Mouse (Mus musculus) midbrain, embryonic 15.5 days (tissue): ENCODE measurements around the gene Adk. TPM values are rescaled to one million over a fixed set of nuclear protein-coding genes. Genes with fewer than 3 reads are reported as not detected.
"Not testable (repeated sequence)": the region's sequence is repeated elsewhere in the genome, so short reads cannot be mapped to it uniquely, and the experiment has no call there.

Source experiments
- ATAC-seq: fragments of 200-750 bp; cut with Nextera tagmentation; replicated peaks from 2 replicates; pipeline ENCODE4 v1.8.0; 2017; ENCODE audit warnings: moderate TSS enrichment
- H3K27ac ChIP-seq: fragments of 300-500 bp; sonication (generic); 2 replicates; pipeline ENCODE4 v1.5.1; 2015; ENCODE audit warnings: mild to moderate bottlenecking, inconsistent platforms
- H3K27me3 ChIP-seq: fragments of 300-500 bp; sonication (generic); replicated peaks from 2 replicates; pipeline ENCODE4 v1.6.1; 2015; ENCODE audit warnings: inconsistent platforms
- H3K36me3 ChIP-seq: fragments of 300-500 bp; sonication (generic); replicated peaks from 2 replicates; pipeline ENCODE4 v1.6.1; 2015; ENCODE audit warnings: inconsistent platforms
- H3K4me1 ChIP-seq: fragments of 300-500 bp; sonication (generic); 2 replicates; pipeline ENCODE4 v1.6.1; 2015; ENCODE audit warnings: inconsistent platforms
- H3K4me2 ChIP-seq: fragments of 300-500 bp; sonication (generic); 2 replicates; pipeline ENCODE4 v1.6.1; 2015; ENCODE audit warnings: inconsistent platforms, mild to moderate bottlenecking, moderate library complexity
- H3K4me3 ChIP-seq: fragments of 300-500 bp; sonication (generic); 2 replicates; pipeline ENCODE4 v1.5.1; 2015; ENCODE audit warnings: mild to moderate bottlenecking, inconsistent platforms
- H3K9ac ChIP-seq: fragments of 300-500 bp; sonication (generic); 2 replicates; pipeline ENCODE4 v1.6.1; 2015; ENCODE audit warnings: mild to moderate bottlenecking, inconsistent platforms
- H3K9me3 ChIP-seq: fragments of 300-500 bp; sonication (generic); 2 replicates; pipeline ENCODE4 v1.6.1; 2016; ENCODE audit warnings: inconsistent platforms
- WGBS: fragments of 180-500 bp; shearing (Covaris S2); methylation state at CpG from one replicate; pipeline ENCODE4 v1.1.7; 2015; ENCODE audit warnings: mixed read lengths; 5-methylcytosine and 5-hydroxymethylcytosine counted together
- polyA plus RNA-seq: library from polyadenylated mRNA; unstranded; fragments of >200 nt; fragmentation: Nextera tagmentation; extraction: Ambion mirVana; gene quantifications from 2 replicates; pipeline ENCODE4 v1.2.1, GENCODE M21; 2015

Adk gene
- polyA plus RNA-seq, 1 experiment from 2014 or later = 34.8 TPM

DNA sequence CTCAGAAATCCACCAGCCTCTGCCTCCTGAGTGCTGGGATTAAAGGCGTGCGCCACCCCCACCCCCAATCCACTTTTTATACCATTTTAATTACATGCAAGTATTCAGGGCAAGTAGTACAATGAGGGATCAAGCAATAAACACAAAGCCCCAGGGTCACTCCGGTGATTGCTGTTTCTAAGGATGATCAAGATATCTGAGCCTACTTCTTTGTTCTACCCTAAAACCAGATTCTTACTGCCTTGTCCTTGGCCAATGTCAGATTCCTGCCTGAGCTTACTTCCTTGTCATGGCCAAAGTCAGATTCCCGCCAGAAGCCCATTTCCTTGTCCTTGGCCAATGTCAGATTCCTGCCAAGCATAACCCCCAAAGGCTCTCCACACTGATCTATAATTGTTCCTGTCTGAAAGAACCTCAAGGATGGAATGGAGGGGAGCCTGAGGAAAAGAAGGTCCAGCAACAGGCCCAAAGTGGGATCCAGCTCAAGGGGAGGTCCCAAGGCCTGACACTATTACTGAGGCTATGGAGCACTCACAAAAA is 422.3 kb downstream of the Adk start:
- H3K27me3 ChIP-seq, H3K9me3 ChIP-seq, H3K9ac ChIP-seq, H3K4me3 ChIP-seq, H3K36me3 ChIP-seq, H3K4me1 ChIP-seq, H3K27ac ChIP-seq, H3K4me2 ChIP-seq, ATAC-seq: not testable (repeated sequence)
- 79% methylated on average over 4 of the region's 4 CpGs for WGBS

GRCm38 (mm10) chr14:21477181-21477580 is 424.8 kb downstream of the Adk start:
- ATAC-seq = no peak
- WGBS = 100% methylated on average over 2 of the region's 2 CpGs

GRCm38 (mm10) chr14:21479566-21479965 is 427.2 kb downstream of the Adk start:
- 93% methylated on average over 8 of the region's 8 CpGs for WGBS
- H3K27me3 ChIP-seq = no peaks in the 10 kb centered on the region
- H3K4me3 ChIP-seq = no peak overlapping the region
- H3K27ac ChIP-seq = no peak overlapping the region
- H3K4me1 ChIP-seq = no peaks in the 10 kb centered on the region
- H3K36me3 ChIP-seq = no peaks in the 10 kb centered on the region
- ATAC-seq = no peak
- H3K9ac ChIP-seq = no peak overlapping the region
- no peaks in the 10 kb centered on the region for H3K9me3 ChIP-seq
- H3K4me2 ChIP-seq = no peak overlapping the region

More at GRCm38 (mm10) chr14:21477181-21477580, 424.8 kb downstream of the Adk start:
- Histone ChIP-seq H3K27ac (no peak overlapping the region), H3K27me3 (no peaks in the 10 kb centered on the region), H3K9ac (no peak overlapping the region), H3K4me3 (no peak overlapping the region), H3K4me1 (no peaks in the 10 kb centered on the region), H3K4me2 (no peak overlapping the region), H3K9me3 (no peaks in the 10 kb centered on the region), H3K36me3 (no peaks in the 10 kb centered on the region)

DNA sequence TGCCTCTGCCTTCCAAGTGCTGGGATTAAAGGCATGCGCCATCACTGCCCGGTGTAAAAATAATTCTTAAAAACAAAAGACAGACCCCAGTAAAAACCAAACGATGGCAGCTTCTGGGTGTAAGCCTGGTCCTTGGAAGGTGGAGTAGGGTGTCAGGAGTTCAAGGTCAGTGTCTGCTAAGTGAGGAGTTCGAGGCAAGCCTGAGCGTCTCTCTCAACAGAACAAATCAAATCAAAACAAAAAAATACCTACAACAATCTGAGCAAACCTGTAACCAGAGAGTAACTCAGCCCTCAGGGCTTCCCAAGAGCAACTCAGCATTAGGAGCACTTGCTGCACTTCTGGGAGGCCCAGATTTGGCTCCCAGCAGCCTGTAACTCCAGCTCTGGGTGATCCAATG is 427.8 kb downstream of the Adk start:
- Histone ChIP-seq H3K4me3 (no peak overlapping the region), H3K9ac (no peak overlapping the region), H3K36me3 (no peaks in the 10 kb centered on the region), H3K27me3 (no peaks in the 10 kb centered on the region), H3K4me1 (no peaks in the 10 kb centered on the region), H3K27ac (no peak overlapping the region), H3K4me2 (no peak overlapping the region), H3K9me3 (no peaks in the 10 kb centered on the region)
- ATAC-seq = no peak
- WGBS = 90% methylated on average over 5 of the region's 5 CpGs

DNA sequence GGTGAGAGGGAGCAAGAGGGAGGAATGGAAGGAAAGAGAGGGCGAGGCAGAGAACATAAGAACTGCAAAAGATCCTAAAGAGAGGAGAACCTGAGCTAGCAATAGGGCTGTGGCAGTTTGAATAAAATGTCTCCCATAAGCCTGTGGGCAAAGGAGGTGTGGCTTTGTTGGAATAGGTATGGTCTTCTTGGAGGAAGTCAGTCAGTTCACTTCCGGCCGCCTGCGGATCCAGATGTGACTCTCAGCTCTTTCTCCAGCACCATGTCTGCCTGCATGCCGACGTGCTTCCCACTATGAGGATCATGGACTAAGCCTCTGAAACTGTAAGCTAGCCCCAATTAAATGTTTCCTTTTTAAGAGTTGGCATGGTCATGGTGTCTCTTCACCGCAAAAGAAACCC is 428.9 kb downstream of the Adk start, which contains the start of gene Kat6b:
Gene Kat6b, plus strand, starts transcription at position 204 of the 400 bp plus-strand sequence.
- Histone ChIP-seq H3K9me3 (no peaks in the 10 kb centered on the region), H3K9ac (no peak within 1 kb of the TSS), H3K4me2 (no peak within 1 kb of the TSS), H3K27ac (no peak within 1 kb of the TSS), H3K36me3 (no peaks in the 10 kb centered on the region), H3K4me3 (no peak within 1 kb of the TSS), H3K4me1 (no peaks in the 10 kb centered on the region), H3K27me3 (no peaks in the 10 kb centered on the region)
- 91% methylated on average over 7 of the region's 7 CpGs for WGBS
- ATAC-seq = no peak

DNA sequence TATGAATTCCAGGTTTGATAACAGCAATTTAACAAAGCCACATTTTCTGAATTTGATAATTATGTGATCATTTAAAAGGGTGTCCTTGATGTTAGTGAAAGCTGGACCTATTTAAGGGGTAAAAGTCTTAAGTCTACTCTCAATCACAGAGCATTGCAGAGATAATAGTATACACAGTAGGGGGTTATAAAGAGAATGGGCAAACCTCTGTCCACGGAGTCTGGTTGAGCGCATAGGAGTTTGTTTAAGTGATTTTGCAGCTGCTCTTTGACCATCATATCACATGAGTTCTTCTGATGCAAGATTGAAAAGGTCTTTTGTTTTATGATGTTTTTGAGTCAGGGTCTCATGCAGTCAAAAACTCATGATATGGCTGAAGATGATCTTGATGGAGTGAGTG is 431.8 kb downstream of the Adk start:
- no peak overlapping the region for H3K9ac ChIP-seq
- no peak overlapping the region for H3K27ac ChIP-seq
- H3K9me3 ChIP-seq = no peaks in the 10 kb centered on the region
- 0 out of 2 replicates have a peak, but pooled peaks cover 4% of the 10 kb centered on the region for H3K4me1 ChIP-seq
- ATAC-seq = no peak
- no peak overlapping the region for H3K4me2 ChIP-seq
- no peaks in the 10 kb centered on the region for H3K27me3 ChIP-seq
- H3K36me3 ChIP-seq = no peaks in the 10 kb centered on the region
- 72% methylated on average over 2 of the region's 2 CpGs for WGBS
- no peak overlapping the region for H3K4me3 ChIP-seq

- Histone ChIP-seq H3K27ac (no peak overlapping the region), H3K4me1 (0 out of 2 replicates have a peak, but pooled peaks cover 5% of the 10 kb centered on the region), H3K4me3 (no peak overlapping the region), H3K27me3 (no peaks in the 10 kb centered on the region), H3K9me3 (no peaks in the 10 kb centered on the region), H3K36me3 (no peaks in the 10 kb centered on the region), H3K9ac (no peak overlapping the region), H3K4me2 (no peak overlapping the region)
- no peak for ATAC-seq
- 96% methylated on average over 10 of the region's 10 CpGs for WGBS
These were observed 432.3 kb downstream of the Adk start for GRCm38 (mm10) chr14:21484693-21485092.

DNA sequence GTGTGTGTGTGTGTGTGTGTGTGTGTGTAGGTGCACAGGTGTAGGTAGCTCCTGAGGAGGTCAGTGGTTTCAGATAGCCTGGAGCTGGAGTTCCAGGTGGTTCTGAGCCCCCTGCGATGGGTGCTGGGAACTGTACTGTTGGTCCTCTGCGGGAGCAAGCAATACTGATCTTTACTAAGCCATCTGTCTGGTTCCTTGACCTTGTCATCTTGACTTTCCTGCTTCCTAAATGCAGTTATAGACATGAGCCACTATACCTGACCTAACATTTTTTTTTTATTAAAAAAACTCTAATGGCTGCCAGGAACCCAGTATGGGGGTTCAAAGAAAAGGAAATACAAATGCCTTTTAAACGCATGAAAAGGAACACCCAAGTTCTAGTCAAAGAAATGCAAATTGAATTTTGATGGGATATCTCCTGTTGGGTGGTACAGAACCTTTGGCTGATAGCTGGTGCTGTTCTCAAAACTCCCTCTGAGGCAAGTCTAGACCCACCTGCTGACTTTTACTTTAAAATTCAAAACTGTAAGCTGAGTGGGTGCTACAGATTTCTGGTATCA is 433.7 kb downstream of the Adk start:
- WGBS = 93% methylated on average over 3 of the region's 3 CpGs
- Histone ChIP-seq H3K36me3 (no peaks in the 10 kb centered on the region), H3K9me3 (no peaks in the 10 kb centered on the region), H3K4me3 (no peak overlapping the region), H3K9ac (no peak overlapping the region), H3K27me3 (no peaks in the 10 kb centered on the region), H3K4me2 (no peak overlapping the region), H3K4me1 (0 out of 2 replicates have a peak, but pooled peaks cover 5% of the 10 kb centered on the region), H3K27ac (no peak overlapping the region)
- no peak for ATAC-seq

GRCm38 (mm10) chr14:21487135-21487534 is 434.8 kb downstream of the Adk start:
- not testable (repeated sequence) for H3K27ac ChIP-seq, H3K4me1 ChIP-seq, H3K4me2 ChIP-seq, H3K9me3 ChIP-seq, H3K27me3 ChIP-seq, H3K36me3 ChIP-seq, ATAC-seq, H3K9ac ChIP-seq, H3K4me3 ChIP-seq
- 92% methylated on average over 2 of the region's 2 CpGs for WGBS

GRCm38 (mm10) chr14:21488426-21489115 is 436.2 kb downstream of the Adk start:
- not testable (repeated sequence) for H3K4me3 ChIP-seq, H3K36me3 ChIP-seq, H3K4me2 ChIP-seq, H3K4me1 ChIP-seq, H3K9me3 ChIP-seq, H3K9ac ChIP-seq, ATAC-seq, H3K27me3 ChIP-seq
- H3K27ac ChIP-seq = 0 out of 2 replicates have a peak overlapping the region, but pooled peaks have one; percentile 0
- WGBS = 60% methylated on average over 8 of the region's 9 CpGs

- Histone ChIP-seq H3K4me3 (no peak overlapping the region), H3K36me3 (no peaks in the 10 kb centered on the region), H3K9ac (no peak overlapping the region), H3K4me2 (no peak overlapping the region), H3K27ac (0 out of 2 replicates have a peak overlapping the region, but pooled peaks have one; percentile 0), H3K27me3 (no peaks in the 10 kb centered on the region), H3K4me1 (0 out of 2 replicates have a peak, but pooled peaks cover 5% of the 10 kb centered on the region), H3K9me3 (no peaks in the 10 kb centered on the region)
- no peak for ATAC-seq
- 30% methylated on average over 3 of the region's 3 CpGs for WGBS
These were observed 436.7 kb downstream of the Adk start for GRCm38 (mm10) chr14:21489116-21489485.

- Histone ChIP-seq H3K9me3 (no peaks in the 10 kb centered on the region), H3K36me3 (no peaks in the 10 kb centered on the region), H3K9ac (no peak overlapping the region), H3K4me3 (no peak overlapping the region), H3K27ac (no peak overlapping the region), H3K4me2 (no peak overlapping the region), H3K27me3 (no peaks in the 10 kb centered on the region), H3K4me1 (0 out of 2 replicates have a peak, but pooled peaks cover 5% of the 10 kb centered on the region)
- 72% methylated on average over 4 of the region's 4 CpGs for WGBS
- ATAC-seq = no peak
These were observed 437.8 kb downstream of the Adk start for GRCm38 (mm10) chr14:21490141-21490540.
